Mouse (Mus musculus): ENCODE data around the gene Plcl2.
"Not testable (repeated sequence)": the region's sequence is repeated elsewhere in the genome, so short reads cannot be mapped to it uniquely, and the experiment has no call there.

Plcl2 gene

DNA sequence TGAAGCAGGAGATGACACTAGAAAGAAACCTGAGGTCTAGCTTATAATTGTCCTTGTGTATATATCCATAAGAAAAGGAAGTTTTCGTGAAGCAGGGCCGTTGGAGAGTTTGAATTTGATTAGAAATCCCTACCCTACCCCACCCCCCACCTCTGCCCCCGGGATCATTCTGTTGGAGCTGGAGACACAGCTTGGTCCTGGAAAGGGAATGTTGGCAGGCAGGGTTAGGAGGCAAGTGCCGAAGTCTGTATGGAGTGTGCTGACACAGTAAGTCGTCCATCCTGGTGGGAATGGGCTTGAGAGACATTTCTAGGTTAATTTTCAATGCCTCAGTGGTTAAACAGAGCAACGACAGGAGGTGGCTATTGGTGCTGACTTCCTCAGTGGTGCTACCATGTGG lies 8.4 kb upstream of the Plcl2 start:
- DNase-seq, result no peak

DNA sequence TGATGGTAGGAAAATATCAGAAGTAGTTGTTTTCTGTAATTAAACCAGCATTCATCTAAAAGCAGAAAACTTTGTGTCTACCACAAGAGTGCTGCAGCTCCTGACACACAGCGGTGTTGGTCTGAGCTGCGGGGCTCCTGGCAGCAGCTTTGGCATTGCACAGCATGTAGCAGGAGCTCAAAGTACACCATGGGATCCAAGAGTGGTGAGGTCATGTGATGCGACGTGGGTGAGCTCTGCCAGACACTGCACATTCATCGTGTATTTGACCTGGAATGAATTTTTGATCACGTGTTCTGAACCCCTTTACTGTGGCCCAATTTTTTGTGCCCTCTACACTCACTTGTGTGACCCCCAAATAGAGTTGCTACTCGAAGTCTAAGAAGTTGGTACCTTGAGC lies 6.1 kb upstream of the Plcl2 start:
- no peak for DNase-seq

DNA sequence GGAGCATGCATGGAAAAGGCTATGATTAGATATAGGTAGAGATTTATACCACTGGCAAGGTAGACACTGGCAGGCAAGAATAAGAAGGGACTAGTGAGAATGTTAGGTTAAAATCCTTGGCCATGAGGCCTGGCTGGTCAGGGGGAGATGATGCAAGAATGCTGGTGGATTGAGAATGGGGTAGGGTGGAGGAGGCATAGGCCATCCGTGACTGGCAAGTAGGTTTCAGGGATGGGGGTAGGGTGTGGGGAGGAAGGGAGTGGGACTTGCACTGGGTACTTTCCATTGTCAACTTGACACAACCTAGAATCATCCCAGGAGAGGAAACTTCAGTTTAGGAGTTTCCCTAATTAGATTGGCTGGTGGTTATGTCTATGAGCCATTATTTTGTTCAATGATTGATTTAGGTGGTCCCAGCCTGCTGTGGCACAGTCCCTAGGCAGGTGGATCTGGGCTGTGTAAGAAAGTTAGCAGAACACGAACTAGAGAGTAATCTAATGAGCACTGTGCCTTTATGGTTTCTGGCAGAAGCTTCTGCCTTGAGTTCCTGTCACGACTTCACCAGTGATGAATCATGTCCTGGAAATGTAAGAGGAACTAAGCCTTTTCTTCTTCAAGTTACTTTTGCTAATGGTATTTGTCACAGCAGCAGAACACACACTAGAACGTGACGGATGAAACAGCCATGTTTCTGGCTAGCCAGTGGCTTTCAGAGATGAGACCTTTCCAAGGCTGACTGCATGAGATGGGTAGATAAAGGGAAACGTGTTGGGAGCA lies 4.9 kb upstream of the Plcl2 start:
- no peak for DNase-seq

DNA sequence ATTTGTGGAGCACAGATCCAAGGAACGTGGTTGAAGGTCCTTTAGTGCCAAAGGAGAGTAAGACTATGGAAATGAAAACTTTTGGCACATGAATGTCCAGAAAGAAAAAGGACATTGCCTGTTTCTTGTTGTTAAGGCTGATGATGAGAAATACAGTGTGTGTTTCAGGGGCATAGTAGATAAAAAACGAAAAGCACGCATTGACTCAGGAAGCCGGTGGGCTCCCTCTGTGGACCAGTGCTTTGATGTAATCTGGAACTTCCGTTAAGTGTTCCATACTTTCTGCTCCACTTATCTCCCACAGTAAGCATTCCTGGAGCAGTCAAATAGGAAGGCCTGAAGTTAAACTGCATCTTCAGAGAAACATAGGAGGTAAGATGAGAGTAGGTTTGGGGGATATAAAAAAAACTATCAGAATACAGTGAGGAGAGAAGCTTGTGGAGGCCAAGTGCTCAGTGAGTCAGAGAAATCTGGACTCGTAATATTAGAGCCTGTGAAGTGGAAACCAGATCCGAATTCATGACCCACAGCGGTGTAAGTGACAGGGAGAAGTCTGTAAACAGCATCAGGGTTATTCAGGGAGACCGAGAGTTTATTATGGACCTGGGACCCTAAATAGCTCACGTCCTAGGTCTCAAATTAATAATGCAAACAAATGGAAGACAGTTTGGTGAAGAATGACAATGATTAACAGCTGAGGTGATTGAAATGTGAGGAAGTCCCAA lies 3.1 kb upstream of the Plcl2 start:
- no peak for DNase-seq

DNA sequence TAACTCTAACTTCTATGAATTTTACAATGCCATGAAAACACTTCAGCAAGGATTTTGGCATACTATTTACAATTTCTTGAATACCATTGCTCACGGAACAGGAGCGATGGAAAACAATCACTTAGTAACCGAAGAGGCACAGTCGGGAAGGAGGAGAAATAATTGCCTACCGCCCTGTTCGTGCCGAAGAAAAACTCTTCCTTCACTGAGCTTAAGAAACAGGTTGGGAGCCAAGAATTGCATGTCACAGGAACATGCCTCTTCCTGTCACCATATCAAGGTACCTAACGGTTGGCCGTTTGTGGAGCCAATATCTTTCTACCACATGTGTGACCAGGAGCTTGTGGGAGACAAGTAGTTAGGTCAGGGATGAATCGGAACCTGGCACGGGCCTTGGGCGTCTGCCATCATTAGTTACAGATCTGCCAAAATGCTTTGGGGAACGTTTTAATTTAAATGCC lies 2.3 kb upstream of the Plcl2 start:
- DNase-seq, result no peak

DNA sequence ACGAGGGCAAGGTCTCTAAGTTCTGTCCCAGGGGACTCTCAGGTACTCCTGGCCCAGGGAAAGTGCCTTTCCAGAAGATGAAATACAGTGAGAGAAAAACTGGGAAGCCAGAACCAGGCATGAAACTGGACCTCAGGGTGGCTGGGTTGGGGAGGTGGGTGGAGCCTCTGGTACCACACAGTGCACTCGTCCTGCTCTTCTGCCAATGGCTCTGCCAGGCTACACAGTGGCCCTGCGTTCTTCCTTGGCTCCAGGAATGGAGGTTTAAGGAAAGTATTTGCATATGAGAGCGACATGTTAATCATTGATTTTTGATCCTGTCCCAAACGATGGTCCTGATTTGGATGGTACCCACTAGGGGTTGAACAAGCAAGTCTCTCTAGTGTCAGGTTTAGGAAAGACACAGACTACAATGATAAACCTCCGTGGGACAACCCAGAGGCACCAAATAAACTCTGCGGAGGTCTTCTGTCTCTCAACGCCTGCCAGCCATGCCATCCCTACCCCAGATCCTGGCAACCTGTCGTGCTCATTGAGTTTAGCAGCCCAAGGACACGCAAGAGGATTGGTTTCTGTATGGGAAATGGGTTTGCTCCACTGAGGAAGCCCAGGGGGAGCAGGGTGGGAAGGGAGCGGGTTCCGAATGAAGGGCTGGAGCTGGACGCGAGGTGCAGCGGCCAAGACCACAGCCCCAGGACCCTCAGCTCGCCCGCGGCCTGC lies 988 bp upstream of the Plcl2 start:
- no peak for DNase-seq

DNA sequence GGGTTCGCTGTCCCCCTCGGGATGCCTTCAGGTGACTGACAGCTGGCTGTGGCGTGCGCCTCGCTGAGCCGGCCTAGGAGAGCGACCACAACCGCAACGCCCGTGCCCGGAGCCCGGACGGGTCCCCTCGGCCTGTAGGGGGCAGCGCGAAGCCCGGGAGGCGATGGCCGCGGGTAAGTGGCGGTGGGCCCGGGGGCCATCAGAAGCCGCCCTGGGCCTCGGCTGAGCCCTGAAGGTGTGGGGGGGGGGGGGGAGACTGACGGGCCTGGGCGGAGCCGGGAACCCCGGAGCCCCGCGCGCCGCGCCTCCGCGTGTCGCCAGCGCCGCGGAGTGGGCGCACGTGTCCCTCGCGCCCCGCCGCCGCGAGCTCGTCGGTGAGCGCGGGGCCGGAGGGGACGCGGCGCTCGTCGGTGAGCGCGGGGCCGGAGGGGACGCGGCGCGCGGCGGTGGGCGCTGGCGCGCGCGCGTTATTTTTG lies 390 bp upstream of the Plcl2 start:
- peak; percentile 48 to 66 for DNase-seq

DNA sequence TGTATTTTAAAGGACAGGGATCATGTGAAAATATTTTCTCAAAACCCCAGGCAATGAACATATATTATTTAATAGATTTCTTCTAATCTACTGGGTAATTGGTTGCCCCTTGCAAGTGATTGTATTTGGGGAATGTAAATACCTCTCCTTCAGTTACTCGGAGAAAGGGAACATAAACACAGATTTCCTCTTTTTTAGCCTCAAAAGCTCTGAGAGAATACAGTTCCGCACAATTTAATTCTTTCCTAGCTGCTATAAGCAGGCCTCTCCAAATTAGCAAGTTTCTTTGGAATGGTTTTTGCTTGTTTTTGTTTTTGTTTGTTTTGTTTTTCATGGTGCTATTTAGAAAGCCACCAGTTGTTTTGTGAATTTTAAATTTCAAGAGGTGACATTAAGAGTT lies 1.1 kb downstream of the Plcl2 start:
- DNase-seq, result no peak

DNA sequence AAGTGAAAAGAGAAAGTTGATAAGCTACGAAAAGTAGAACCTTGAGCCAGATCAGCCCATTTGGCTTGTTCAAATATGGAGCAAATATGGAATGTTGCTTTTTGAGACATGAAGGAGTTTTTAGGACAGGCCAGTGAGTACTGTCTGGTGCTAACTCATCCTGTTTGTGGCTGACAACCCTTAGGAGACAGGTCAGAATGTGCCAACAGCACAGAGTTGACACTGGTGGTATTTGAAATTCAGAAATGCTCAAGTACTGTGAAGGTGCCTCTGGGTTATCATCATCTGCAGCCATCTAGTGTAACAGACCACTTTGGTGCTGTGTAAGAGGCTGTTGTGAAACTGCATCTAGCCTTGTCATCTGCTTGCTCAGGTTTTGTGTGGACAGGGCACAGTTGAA lies 1.5 kb downstream of the Plcl2 start:
- DNase-seq, result no peak

DNA sequence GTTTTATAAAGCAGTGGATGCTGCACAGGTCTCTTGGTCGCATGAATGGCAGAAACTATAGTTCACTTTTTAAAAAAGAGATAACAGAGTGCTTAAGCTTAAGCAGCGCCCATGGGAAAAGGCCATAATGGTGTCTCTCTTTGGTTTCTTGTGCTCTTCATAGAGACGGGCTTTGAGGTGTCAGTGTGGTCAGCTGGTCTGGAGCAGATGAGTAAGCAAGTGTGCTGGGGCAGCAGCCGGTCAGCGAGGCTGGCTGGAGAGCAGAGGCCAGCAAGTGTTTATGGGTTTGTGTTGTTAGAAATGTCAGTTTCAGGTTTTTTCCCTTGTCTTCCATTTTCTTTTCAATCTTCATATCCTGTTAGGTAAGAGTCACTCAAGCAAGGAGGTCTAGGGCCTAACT lies 3.0 kb downstream of the Plcl2 start:
- no peak for DNase-seq

DNA sequence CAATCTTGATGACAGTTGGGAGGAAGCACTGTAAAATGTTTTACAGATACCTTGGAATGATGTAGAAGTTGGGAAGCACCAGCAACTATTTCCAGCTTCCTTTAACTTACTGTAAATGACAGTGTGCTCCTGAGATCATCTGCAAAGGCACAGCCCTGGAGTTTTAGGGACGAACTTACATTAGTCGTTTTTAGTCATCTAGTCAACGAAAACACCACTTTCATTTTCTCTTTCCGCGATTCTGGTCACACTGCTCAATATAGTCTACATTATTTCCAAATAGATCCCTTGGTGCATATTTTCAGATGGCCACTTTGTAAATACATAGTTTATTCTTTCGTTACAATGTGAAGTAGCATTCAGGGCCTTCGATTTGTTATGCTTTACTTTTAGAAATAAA lies 3.6 kb downstream of the Plcl2 start:
- DNase-seq, result no peak

DNA sequence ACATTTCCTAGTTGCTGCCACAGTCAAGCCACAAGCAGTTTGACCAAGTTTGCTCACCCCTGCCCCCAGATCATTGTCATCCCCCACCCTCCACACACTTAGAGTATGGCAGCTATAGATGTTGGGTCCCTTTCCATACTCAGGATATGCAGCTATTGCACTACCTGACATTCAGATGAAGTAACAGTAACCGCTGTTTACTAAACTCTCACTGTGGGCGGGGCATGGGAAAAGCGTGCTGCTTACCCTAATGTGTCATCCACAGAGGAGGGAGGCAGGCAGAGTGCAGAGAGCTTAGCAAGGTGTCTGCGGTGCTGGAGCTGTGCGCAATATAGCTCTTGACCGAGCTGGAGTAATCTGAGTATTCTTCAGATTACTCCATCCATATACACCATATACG lies 4.2 kb downstream of the Plcl2 start:
- no peak for DNase-seq

DNA sequence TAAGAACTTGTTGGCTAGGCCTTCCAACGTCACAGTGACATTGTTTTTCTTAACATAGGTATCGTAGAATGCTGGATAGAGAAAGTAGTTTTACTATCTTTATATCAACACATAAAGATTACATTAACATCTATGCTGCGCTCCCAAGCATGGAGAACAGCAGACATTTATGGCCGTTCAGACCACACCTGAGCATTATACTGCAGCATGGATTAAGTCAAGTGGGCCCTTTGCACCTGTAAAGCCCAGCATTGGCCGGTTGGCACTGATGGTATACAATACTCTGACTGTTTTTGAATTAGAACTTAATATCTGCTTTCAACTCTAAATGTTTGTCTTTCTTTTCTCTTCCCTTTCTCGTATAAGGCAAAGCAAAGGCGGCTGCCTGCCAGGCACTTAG lies 4.8 kb downstream of the Plcl2 start:
- DNase-seq, result no peak

DNA sequence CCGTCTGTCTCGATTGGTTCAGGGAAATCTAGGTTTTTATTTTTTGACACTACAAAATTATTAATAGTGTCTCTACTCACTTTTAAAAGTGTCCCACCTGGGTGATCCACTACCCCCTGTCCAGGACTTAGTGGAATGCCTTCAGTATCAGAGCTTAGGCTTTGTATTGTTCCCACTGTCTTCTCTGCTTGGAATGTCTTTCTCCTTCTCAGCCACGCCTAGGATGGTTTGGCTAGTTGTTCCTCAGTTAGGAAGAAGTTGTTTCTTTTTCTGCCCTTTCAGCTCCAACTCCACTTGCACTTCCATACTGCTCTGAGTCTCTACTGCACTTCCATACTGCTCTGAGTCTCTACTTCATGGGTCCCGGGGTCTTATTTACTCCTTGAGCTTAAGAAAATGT lies 6.7 kb downstream of the Plcl2 start:
- DNase-seq, result no peak

DNA sequence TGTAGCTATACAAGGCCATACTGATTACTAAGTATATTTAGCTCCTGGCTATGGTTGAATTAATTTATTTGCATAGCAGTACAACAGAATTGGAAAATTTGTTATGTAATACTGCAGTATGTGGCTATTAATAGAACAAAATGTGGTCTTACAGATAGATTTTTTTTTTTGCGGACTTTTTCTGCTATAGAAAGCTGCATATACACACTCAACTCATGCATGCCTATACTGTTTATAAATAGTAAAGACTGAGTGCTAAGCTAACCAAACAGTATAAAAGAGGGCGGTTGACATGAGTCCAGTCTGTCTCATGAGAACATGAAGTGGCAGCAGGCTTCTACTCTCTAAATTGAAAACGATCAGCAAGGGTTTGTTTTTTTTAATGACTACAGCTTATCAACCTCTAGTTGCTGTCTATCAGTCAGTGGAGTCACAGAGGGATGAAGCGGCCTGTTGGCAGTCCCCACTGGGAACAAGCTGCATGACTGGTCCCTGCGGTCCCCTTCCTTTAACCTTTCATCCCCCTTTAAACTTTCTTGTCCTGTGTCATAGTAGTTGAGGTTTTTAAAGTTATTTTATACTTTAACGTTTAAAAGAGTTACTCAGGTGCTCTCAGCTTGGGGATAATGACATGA lies 8.7 kb downstream of the Plcl2 start:
- DNase-seq, result no peak

DNA sequence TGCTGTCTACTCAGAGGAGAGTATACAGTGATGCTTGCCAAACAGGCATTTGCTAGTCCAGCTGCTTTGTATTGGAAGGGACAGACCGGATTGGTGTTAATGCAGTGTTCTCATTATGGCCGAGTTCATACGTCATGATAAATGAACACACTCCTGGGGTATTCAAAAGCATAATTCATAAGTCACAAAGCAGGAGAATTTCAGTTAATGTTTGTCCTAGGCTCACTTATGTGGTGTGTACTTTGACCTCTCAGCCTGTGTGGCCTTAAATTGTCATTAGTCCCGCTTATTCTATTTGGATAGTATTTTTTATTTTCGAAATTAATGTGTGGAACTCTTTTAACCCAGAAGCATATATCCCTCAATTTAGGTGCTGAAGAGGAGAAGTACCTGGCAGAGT lies 10.4 kb downstream of the Plcl2 start:
- no peak for DNase-seq

DNA sequence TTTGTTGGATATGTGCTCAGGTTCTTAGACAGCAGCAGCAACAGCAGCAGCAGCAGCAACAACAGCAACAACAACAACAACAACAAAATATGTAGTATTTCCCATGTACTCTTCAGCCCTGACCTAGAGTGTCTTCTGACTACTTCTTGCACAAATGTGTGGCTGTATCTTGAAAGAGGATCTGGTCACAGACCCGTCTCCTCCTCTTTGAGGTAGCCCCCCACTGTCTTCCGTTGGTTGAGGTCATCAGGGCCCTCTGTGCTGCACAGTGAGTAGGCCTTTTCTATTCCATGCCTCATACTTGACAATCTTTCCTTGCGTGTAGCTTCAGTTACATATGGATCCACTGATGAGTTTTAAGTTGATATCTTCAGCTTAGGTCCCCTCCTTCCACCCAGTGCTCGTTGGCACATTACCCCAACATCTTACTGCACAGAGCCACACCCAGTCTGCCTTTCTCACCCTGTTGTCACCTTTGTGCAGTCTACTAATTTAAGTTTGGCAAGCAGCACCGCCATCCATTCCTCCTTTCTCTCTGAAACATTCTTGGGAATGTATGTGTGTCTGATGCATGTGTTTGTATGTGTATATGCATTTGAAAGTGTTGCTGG lies 13.4 kb downstream of the Plcl2 start:
- DNase-seq, result no peak

DNA sequence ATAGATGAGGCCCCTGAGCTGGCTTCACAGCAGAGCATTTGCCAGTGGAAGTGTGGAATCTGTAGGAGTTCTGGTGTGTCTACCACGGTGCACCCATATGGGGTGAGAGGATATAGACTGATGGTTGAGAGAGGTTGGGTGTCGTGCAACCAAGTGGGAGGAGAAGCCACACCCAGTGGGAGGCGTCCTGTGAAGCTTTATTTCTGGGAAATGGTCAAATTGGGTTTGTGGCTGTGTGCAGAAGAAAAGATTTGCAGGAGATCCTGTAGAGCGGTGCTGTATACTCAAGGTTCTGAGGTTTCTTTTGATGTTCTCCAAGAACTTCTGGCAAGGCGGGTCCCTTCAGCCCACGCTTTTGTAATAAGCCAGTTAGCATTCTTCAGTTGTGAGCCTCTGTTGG lies 15.8 kb downstream of the Plcl2 start:
- no peak for DNase-seq

DNA sequence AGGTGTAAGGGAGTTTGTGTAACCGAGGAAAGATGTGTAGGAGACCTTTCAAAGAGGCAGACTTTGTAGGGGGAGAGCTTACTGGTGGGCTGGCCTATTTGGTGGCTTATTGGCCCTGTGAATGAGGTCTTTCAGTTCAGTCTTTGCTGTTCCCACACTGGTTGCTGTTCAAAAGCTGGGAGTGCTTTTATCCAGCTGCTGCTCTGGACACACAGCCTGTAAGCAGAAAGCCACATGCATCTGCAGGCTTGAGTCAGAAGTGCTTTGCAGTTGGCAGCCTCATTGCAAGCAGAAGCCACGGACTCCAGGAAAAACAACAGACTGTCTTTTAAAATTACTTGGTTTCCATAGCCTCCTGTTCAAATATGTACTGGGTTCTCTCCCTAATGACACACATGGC lies 16.6 kb downstream of the Plcl2 start:
- DNase-seq, result no peak

DNA sequence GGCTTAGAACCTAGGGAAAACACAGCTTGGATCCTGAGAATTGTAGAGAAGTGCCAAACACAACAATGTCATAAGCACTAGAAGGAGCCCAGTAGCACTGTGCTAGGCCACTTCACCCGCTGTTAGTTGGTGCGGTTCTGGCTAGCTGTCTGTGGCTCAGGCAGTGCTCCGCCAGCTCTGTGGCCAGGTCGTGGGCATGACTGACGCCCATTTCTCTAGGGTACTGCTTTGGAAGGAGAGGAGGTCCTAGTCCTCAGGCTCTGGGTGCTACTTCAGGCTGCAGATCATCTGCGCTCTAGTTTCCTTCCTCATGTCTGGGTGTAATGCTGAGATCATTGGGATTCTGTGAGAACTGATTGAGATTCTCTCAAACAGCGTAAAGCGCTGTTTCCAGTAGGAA lies 20.9 kb downstream of the Plcl2 start:
- DNase-seq, result no peak

DNA sequence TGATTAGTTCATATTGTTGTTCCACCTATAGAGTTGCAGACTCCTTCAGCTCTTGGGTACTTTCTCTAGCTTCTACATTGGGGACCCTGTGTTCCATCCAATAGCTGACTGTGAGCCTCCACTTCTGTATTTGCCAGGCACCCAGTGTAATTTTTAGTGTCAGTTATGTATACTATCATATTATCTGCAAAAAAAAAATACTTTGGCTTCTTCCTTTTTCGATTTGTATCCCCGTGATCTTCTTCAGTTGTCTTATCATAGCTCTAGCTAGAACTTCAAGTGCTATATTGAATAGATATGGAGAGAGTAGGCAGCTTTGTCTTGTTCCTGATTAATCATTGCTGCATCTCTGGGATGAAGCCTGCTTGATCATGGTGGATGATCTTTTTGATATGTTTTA lies 25.7 kb downstream of the Plcl2 start:
- DNase-seq, result not testable (repeated sequence)

DNA sequence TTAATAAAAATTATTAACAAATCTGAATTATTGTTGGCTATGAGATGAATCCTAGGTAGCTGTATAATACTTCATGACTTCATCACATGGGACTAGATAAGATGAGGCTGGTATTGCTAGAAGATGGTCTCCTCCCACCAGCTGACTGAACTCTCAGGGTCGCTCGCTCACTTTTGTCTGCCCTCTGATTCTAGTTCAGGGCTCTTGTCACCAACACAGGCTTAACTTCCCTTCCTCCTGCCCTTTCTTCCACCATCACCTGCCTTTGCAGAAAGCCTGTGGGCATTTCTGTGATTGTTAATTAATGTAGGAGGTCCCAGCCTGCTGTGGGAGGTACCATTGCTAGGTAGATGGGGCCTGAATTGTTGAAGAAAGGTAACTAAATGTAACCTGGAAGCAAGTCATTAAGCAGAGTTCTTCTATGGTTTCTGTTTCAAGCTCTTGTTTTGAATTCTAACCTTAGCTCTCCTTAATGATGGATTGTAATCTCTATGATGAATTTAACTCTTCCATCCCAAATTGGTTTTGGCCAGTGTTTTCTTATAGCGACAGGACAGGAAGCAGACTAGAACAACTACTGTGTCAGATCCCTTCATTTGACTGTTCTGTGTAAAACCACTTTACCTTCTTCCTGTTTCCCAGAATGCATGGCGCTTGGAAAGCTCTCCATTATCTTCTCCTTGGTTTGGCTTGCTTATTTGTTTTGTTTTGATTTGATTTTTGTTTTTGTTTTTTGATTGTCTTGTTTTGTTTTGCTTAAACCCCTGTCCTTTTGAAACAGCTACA lies 27.4 kb downstream of the Plcl2 start:
- no peak for DNase-seq

Data from thymus, adult 18-20 months (tissue).